Mouse (Mus musculus) neural tube, postnatal 0 days (tissue): ENCODE data around the gene Olfr435. TPM values are rescaled to one million over a fixed set of nuclear protein-coding genes. Genes with fewer than 3 reads are reported as not detected.

Source experiments
- polyA plus RNA-seq: library from polyadenylated mRNA; unstranded; fragments of >200 nt; fragmentation: Nextera tagmentation; extraction: Ambion mirVana; gene quantifications from 2 replicates; pipeline ENCODE4 v1.2.1, GENCODE M21; 2015

The Olfr435 gene
- not detected in 2 replicates for polyA plus RNA-seq

GRCm38 (mm10) chr6:43196781-43197180, at the start of gene Olfr435:
TSS of gene Olfr435 (plus strand) at chr6:43197146.

GRCm38 (mm10) chr6:43162982-43163381, 34.0 kb upstream of the Olfr435 start, which contains the start of gene Olfr437:
TSS of gene Olfr437 (plus strand) at chr6:43163282.

GRCm38 (mm10) chr6:43171840-43172239, 25.1 kb upstream of the Olfr435 start, which contains the start of gene Olfr13:
TSS of gene Olfr13 (plus strand) at chr6:43172140.

GRCm38 (mm10) chr6:43212873-43213272, 15.9 kb downstream of the Olfr435 start, which contains the start of gene Olfr434:
TSS of gene Olfr434 (plus strand) at chr6:43213021.

GRCm38 (mm10) chr6:43231255-43231654, 34.3 kb downstream of the Olfr435 start, which contains the start of gene Olfr47:
TSS of gene Olfr47 (plus strand) at chr6:43231529.

Other genes with a start within 250 kb of the Olfr435 start
- not detected in 2 replicates for gene Olfr444, start 248.1 kb upstream of the Olfr435 start, polyA plus RNA-seq
- gene Olfr441, start 90.8 kb upstream of the Olfr435 start, polyA plus RNA-seq, result not detected in 2 replicates
- not detected in 2 replicates for gene Olfr237-ps1, start 50.6 kb upstream of the Olfr435 start, polyA plus RNA-seq
- not detected in 2 replicates for gene Olfr437, start 33.9 kb upstream of the Olfr435 start, polyA plus RNA-seq
- gene Olfr13, start 25.0 kb upstream of the Olfr435 start, polyA plus RNA-seq, result not detected in 2 replicates
- gene Olfr434, start 15.9 kb downstream of the Olfr435 start, polyA plus RNA-seq, result not detected in 2 replicates
- not detected in 2 replicates for gene Olfr47, start 34.4 kb downstream of the Olfr435 start, polyA plus RNA-seq
- gene Arhgef5, start 68.4 kb downstream of the Olfr435 start, polyA plus RNA-seq, result 1.6 and 2.7 TPM in 2 replicates
- gene Nobox, start 112.4 kb downstream of the Olfr435 start, polyA plus RNA-seq, result not detected in 2 replicates